Mouse (Mus musculus): ENCODE measurements at regions not wholly inside any gene's neighbourhood (a gene's known extent, or its start where the extent isn't known, plus 50 kb on each side); places are given as distances from the start of the nearest gene placed in this dataset.

GRCm38 (mm10) chr12:106632566-106632965 lies 622.5 kb downstream of the Vrk1 start:
- no peak for TF ChIP-seq TAL1 (IDR thresholded peaks at IDR 0.05; ENCODE audit: low read length)
- TF ChIP-seq GATA1 (IDR thresholded peaks at IDR 0.05; ENCODE audit: low read length), result no peak
